Mouse (Mus musculus) erythroblast, adult 5-6 weeks (primary cell): ENCODE results near the gene Cog7. TPM values are rescaled to one million over a fixed set of nuclear protein-coding genes. Genes with fewer than 3 reads are reported as not detected.

ENCODE experiments used
- total RNA-seq, 2 experiments: library from RNA; stranded (forward) in 1 of 2; stranded (reverse) in 1 of 2; fragments of 150-400 nt in 1 of 2; fragments of 200-764, 138-1000 nt in 1 of 2; gene quantifications; 2 replicates each; pipeline versions ENCODE4 v1.2.3 to v1.2.4; 2015 to 2017; ENCODE audit warnings: low replicate concordance in 2 of 2

Gene Cog7
- total RNA-seq, 2 experiments from 2014 or later = 0.19 to 2.5 TPM

Other genes with a start within 250 kb of the Cog7 start
- gene Scnn1g, start 247.2 kb downstream of the Cog7 start, total RNA-seq (2015; ENCODE audit: low replicate concordance) = not detected in 2 replicates
- not detected in 2 replicates for gene Scnn1g, start 247.2 kb downstream of the Cog7 start, total RNA-seq (2017; ENCODE audit: low replicate concordance)
- not detected in 2 replicates for gene Scnn1b, start 116.7 kb downstream of the Cog7 start, total RNA-seq (2015; ENCODE audit: low replicate concordance)
- gene Scnn1b, start 116.7 kb downstream of the Cog7 start, total RNA-seq (2017; ENCODE audit: low replicate concordance) = not detected in 2 replicates
- gene Gga2, start 39.5 kb upstream of the Cog7 start, total RNA-seq (2015; ENCODE audit: low replicate concordance) = 3.6 and 5.4 TPM in 2 replicates
- 3.2 and 5.2 TPM in 2 replicates for gene Gga2, start 39.5 kb upstream of the Cog7 start, total RNA-seq (2017; ENCODE audit: low replicate concordance)
- 6.7 and 9.8 TPM in 2 replicates for gene Ubfd1, start 85.5 kb upstream of the Cog7 start, total RNA-seq (2015; ENCODE audit: low replicate concordance)
- gene Ubfd1, start 85.5 kb upstream of the Cog7 start, total RNA-seq (2017; ENCODE audit: low replicate concordance) = 5.5 and 7.7 TPM in 2 replicates
- 0.42 TPM in 1 of 2 replicates, not detected in the other for gene Ears2, start 85.6 kb upstream of the Cog7 start, total RNA-seq (2015; ENCODE audit: low replicate concordance)
- 0.43 and 0.56 TPM in 2 replicates for gene Ears2, start 85.6 kb upstream of the Cog7 start, total RNA-seq (2017; ENCODE audit: low replicate concordance)
- 69.2 and 72.3 TPM in 2 replicates for gene Ndufab1, start 120.2 kb upstream of the Cog7 start, total RNA-seq (2015; ENCODE audit: low replicate concordance)
- 16.9 and 27.0 TPM in 2 replicates for gene Ndufab1, start 120.2 kb upstream of the Cog7 start, total RNA-seq (2017; ENCODE audit: low replicate concordance)
- gene Palb2, start 151.3 kb upstream of the Cog7 start, total RNA-seq (2015; ENCODE audit: low replicate concordance) = 5.4 and 10.0 TPM in 2 replicates
- gene Palb2, start 151.3 kb upstream of the Cog7 start, total RNA-seq (2017; ENCODE audit: low replicate concordance) = 7.9 and 13.0 TPM in 2 replicates
- gene Dctn5, start 151.3 kb upstream of the Cog7 start, total RNA-seq (2015; ENCODE audit: low replicate concordance) = 20.3 and 33.0 TPM in 2 replicates
- gene Dctn5, start 151.3 kb upstream of the Cog7 start, total RNA-seq (2017; ENCODE audit: low replicate concordance) = 18.3 and 29.3 TPM in 2 replicates
- 26.5 and 29.5 TPM in 2 replicates for gene Plk1, start 177.7 kb upstream of the Cog7 start, total RNA-seq (2015; ENCODE audit: low replicate concordance)
- 25.2 and 26.3 TPM in 2 replicates for gene Plk1, start 177.7 kb upstream of the Cog7 start, total RNA-seq (2017; ENCODE audit: low replicate concordance)
- gene Ern2, start 204.5 kb upstream of the Cog7 start, total RNA-seq (2015; ENCODE audit: low replicate concordance) = not detected in 2 replicates
- not detected in 2 replicates for gene Ern2, start 204.5 kb upstream of the Cog7 start, total RNA-seq (2017; ENCODE audit: low replicate concordance)
- gene Chp2, start 237.8 kb upstream of the Cog7 start, total RNA-seq (2015; ENCODE audit: low replicate concordance) = 1.9 TPM in 1 of 2 replicates, not detected in the other
- 2.3 and 6.1 TPM in 2 replicates for gene Chp2, start 237.8 kb upstream of the Cog7 start, total RNA-seq (2017; ENCODE audit: low replicate concordance)